Mouse (Mus musculus) megakaryocyte, embryonic 14.5 days (primary cell): ENCODE measurements around the gene Ugt1a1. TPM values are rescaled to one million over a fixed set of nuclear protein-coding genes. Genes with fewer than 3 reads are reported as not detected.

ENCODE experiments used
- H3K27me3 ChIP-seq: replicated peaks from 2 replicates; pipeline ENCODE3; 2012; ENCODE audit warnings: inconsistent platforms
- H3K36me3 ChIP-seq: replicated peaks from 2 replicates; pipeline ENCODE3; 2012; ENCODE audit warnings: low read length, inconsistent platforms, mixed read lengths
- H3K4me1 ChIP-seq: 2 replicates; pipeline ENCODE4 v1.6.1; 2012; ENCODE audit warnings: inconsistent platforms
- H3K4me3 ChIP-seq: replicated peaks from 2 replicates; pipeline ENCODE3; 2012; ENCODE audit warnings: moderate library complexity, mild to moderate bottlenecking, inconsistent platforms
- H3K9me3 ChIP-seq: 2 replicates; pipeline ENCODE4 v1.6.1; 2012; ENCODE audit warnings: inconsistent platforms
- FLI1 ChIP-seq: IDR thresholded peaks from 2 replicates; pipeline ENCODE4 v1.6.1; 2012; ENCODE audit warnings: low read length, inconsistent platforms, mixed read lengths
- GATA1 ChIP-seq: IDR thresholded peaks from 3 replicates; pipeline ENCODE4 v1.6.1; 2012; ENCODE audit warnings: mixed read lengths, low read length, inconsistent platforms, borderline replicate concordance
- polyA plus RNA-seq: library from polyadenylated mRNA; stranded (reverse); fragments of >175 nt; gene quantifications from 2 replicates; pipeline ENCODE4 v1.2.3, GENCODE M21; 2012; ENCODE audit warnings: low replicate concordance; ENCODE audit not compliant: insufficient read depth

Gene Ugt1a1
- polyA plus RNA-seq, 1 experiment, result not detected

GRCm38 (mm10) chr1:88205294-88205922 is 6.4 kb upstream of the Ugt1a1 start, which contains the start of gene Dnajb3:
Dnajb3 (minus strand) TSS chr1:88205782.
- Histone ChIP-seq H3K27me3 (peaks cover 10% of the 10 kb centered on the region), H3K36me3 (no peaks in the 10 kb centered on the region), H3K4me1 (peaks cover 4% of the 10 kb centered on the region), H3K4me3 (peak within 1 kb of the TSS; percentile 81), H3K9me3 (peaks cover 18% of the 10 kb centered on the region)
- TF ChIP-seq GATA1, result no peak
- TF ChIP-seq FLI1, result no peak

- Histone ChIP-seq H3K27me3 (peaks cover 7% of the 10 kb centered on the region), H3K4me3 (no peak overlapping the region), H3K36me3 (no peaks in the 10 kb centered on the region), H3K9me3 (peaks cover 25% of the 10 kb centered on the region), H3K4me1 (peaks cover 4% of the 10 kb centered on the region)
- TF ChIP-seq FLI1, result no peak
Observed at GRCm38 (mm10) chr1:88206843-88207479, 4.8 kb upstream of the Ugt1a1 start.

GRCm38 (mm10) chr1:88212341-88213045 is 734 bp downstream of the Ugt1a1 start:
- H3K27me3 ChIP-seq, result no peaks in the 10 kb centered on the region

GRCm38 (mm10) chr1:88213061-88213460 is 1.3 kb downstream of the Ugt1a1 start:
- H3K4me3 ChIP-seq, result no peak overlapping the region
- TF ChIP-seq GATA1 (no peak), FLI1 (no peak)
- H3K27me3 ChIP-seq, result no peaks in the 10 kb centered on the region
- H3K4me1 ChIP-seq, result no peaks in the 10 kb centered on the region
- no peaks in the 10 kb centered on the region for H3K36me3 ChIP-seq
- peaks cover 40% of the 10 kb centered on the region for H3K9me3 ChIP-seq

More at GRCm38 (mm10) chr1:88212341-88213045, 734 bp downstream of the Ugt1a1 start:
- H3K4me3 ChIP-seq, result no peak overlapping the region
- H3K36me3 ChIP-seq, result no peaks in the 10 kb centered on the region
- H3K4me1 ChIP-seq, result no peaks in the 10 kb centered on the region
- H3K9me3 ChIP-seq, result peaks cover 38% of the 10 kb centered on the region
- TF ChIP-seq GATA1 (no peak), FLI1 (no peak)

GRCm38 (mm10) chr1:88213766-88214461 is 2.2 kb downstream of the Ugt1a1 start:
- Histone ChIP-seq H3K27me3 (no peaks in the 10 kb centered on the region), H3K36me3 (no peaks in the 10 kb centered on the region), H3K4me3 (no peak overlapping the region), H3K9me3 (peaks cover 40% of the 10 kb centered on the region), H3K4me1 (no peaks in the 10 kb centered on the region)
- 0 out of 3 replicates have a peak, but pooled peaks have one; percentile 10 for TF ChIP-seq GATA1
- no peak; the same call in 1 of the 2 replicates for TF ChIP-seq FLI1

GRCm38 (mm10) chr1:88214462-88214952 is 2.7 kb downstream of the Ugt1a1 start:
- Histone ChIP-seq H3K4me3 (no peak overlapping the region), H3K27me3 (no peaks in the 10 kb centered on the region), H3K9me3 (peaks cover 40% of the 10 kb centered on the region), H3K36me3 (no peaks in the 10 kb centered on the region), H3K4me1 (no peaks in the 10 kb centered on the region)
- TF ChIP-seq FLI1 (no peak), GATA1 (no peak)

GRCm38 (mm10) chr1:88215466-88216380 is 4.0 kb downstream of the Ugt1a1 start:
- TF ChIP-seq GATA1, result no peak
- no peak for TF ChIP-seq FLI1
- H3K4me1 ChIP-seq, result no peaks in the 10 kb centered on the region
- H3K9me3 ChIP-seq, result peaks cover 40% of the 10 kb centered on the region
- no peaks in the 10 kb centered on the region for H3K27me3 ChIP-seq
- H3K4me3 ChIP-seq, result no peak overlapping the region
- H3K36me3 ChIP-seq, result no peaks in the 10 kb centered on the region

GRCm38 (mm10) chr1:88216551-88216950 is 4.8 kb downstream of the Ugt1a1 start:
- TF ChIP-seq FLI1 (no peak), GATA1 (no peak)
- no peaks in the 10 kb centered on the region for H3K4me1 ChIP-seq

More at GRCm38 (mm10) chr1:88216551-88216950, 4.8 kb downstream of the Ugt1a1 start:
- Histone ChIP-seq H3K4me3 (no peak overlapping the region), H3K27me3 (no peaks in the 10 kb centered on the region), H3K9me3 (peaks cover 38% of the 10 kb centered on the region), H3K36me3 (no peaks in the 10 kb centered on the region)
